Mouse (Mus musculus): ENCODE data around the gene Gsg1.

Gsg1 gene

GRCm38 (mm10) chr6:135260435-135260834 is 6.3 kb upstream of the Gsg1 start:
- DNase-seq: no peak

- peak; percentile 78 for DNase-seq
These were observed 1.4 kb downstream of the Gsg1 start for GRCm38 (mm10) chr6:135252728-135253077.

DNA sequence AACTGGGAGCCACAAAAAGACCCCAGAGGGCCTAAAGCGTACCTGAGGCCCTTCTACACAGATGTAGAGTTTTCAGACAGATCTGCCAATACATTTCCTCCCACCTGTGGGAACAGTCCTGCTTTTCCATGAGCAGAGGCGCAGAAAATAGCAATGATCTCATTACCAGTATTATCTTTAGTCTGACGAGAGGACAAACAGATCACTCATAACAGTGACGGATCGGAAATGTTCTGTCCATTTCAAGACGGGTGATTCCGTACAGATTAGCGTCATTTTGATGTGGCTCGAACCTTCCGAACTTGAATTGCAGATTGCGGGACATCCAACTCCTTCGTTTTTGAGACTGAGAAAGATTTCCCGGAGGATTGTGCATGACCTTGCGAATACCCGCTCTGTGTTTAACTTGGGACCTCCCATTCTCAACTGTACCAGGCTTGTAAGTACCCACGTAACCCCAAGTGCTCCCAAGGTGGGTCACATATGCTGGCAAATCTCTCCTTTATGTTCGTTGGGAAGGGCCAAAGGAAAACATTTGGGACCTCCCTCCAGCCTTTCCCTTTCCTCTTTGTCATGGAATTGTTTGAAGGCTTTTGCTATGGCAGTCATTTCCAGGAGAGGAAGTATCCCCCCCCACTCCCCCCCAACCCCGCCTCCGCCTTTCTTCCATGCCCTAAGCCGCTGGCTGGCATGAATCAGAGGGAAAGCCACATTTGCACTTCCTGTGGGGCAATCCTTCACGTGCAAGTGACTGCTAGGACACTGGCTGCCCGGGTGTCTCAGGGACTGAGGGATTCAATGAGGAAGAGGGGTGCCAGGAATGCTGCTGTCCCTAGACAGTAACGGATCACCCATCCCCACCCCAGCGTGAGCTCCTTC is 2.1 kb downstream of the Gsg1 start:
- DNase-seq: no peak

DNA sequence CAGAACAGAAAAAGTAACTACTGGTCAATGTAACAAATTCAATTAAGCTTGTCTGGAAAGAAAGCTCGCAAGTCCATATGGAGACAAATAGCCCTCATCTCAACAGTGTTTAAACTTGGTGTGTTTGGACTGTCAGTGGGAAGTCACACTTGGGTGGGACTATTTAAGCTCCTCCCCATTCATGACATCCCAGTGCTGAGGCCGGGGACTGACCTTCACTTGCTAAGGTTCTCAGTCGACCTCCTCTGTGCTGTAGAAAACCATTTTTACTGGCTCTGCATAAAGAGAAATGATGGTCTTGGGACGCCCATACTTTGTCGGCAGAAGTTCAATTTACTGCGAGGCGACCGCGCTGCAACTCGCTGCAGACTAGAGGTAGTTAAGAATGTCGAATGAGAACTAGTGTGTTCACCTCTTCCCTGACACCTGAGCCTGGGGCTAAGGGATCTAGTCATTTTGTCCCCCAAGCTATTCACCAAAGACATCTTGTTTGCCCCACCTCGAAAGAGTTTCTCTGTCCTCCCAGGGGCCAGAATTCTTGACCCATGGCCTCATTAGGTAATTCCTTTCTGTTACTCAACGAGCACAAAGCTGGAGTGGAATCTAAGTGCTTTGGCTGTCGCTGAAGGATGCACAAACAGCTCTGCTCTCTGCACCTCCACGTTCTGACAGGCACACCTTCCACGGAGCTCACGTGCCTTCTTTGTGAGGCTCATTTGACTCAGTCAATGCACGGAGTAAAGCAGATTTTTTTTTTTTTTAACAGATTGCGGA is 3.0 kb downstream of the Gsg1 start:
- no peak for DNase-seq

DNA sequence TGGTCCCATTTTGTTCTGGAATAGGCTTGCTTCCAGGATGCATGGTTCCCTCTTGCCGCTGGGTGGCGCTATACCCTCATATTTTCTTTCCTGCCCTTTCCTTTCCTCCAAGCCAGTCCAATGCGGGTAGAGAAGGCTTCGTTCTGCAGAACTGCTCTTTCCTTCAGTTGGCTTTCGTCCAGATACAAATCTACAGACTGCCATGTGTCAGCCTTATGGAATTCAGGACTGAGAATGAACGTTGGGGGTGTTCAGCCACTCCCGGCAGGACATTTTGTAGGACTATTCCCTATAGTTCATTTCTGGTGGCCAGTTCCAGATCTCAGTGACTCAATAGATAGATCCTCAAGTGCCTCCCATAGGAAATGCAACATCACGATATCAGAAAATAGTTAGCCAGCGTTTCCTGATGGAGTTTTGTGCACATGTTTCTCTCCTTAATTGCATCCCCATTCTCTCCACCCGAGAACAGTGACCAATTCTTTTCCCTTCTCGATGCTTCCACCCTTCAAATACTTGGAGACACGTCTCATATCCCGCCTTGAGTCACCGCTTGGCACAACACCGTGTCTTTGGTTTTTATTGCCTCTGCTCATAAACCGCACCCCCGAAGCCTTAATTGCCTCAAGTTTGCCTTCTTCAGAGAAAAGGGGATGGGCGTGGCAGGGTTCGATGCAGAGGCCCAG is 4.2 kb downstream of the Gsg1 start:
- peak; percentile 56 for DNase-seq

DNA sequence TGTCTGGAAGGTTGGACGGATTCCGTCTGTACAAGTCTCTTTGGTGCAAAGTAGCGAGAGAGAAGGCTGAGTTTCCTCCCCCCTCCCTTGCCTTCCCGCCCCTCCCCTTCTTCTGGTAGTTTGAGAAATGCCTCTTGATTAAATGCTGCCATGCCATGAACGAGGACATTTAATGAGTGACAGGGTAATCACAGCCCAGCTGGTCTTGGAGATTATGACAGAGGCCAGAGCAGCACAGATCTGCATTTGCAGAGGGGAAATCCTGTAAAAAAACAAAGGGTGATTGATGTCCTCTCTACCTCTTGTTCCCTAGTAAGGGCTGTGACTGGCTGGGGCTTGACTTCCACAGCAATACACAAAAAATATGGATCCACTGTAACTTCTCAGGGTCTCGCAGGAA is 6.3 kb downstream of the Gsg1 start:
- DNase-seq: no peak

DNA sequence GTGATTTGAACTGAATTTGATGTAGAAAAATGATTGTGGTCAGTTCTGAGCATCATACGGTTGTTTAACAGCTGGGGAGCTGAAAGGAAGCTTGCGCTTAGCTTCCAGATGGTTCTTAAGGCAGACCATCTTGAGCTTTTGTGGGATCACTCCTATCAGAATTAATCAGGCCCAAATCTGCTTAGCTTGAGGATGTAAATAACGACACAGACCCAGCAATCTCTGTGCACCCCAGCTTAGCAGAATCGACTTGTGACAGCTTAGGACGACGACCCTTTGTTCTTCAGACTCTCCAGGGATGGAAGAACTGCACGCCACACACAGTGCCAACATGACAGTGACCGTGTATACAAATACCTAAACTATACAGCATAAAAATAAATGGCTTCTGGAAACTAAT is 8.6 kb downstream of the Gsg1 start:
- no peak for DNase-seq

DNA sequence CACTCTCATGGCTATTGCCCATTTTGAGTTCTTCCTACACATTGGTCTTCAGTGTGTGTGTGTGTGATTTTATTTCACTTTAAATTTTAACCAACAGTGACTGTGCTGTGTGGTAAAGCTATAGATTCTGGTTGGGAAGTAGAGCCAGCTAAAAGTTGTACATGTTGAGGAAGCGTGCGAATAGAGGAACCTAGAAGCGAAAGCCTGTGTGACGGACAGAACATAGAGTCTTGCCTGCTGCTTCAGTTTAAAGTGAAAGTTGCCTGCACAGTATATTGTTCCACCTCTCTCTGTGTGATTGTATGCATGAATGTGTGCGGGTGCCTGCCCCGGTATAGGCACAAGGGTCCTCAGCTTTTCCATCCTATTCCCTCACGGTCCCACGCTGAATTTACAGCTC is 13.8 kb downstream of the Gsg1 start:
- no peak for DNase-seq

DNA sequence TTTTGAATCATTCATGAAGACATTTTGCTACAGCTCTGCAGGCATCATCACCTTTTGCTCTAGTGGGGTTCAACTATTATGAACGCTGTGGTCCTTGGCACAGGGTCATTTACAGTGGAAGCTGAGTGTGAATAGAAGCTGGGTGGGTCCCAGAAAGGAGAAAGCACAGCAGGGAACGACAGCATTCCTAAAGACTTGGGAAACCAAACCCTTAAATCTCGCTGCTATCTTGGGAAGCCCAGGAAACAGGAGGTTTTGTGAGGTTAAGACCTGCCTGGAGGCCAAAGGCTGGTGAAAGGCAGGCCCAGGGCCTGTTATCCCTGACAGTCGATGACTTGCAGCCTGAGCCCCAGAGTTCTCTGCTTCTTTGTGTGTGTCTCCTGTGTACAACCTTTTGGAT is 15.9 kb downstream of the Gsg1 start:
- DNase-seq: no peak

DNA sequence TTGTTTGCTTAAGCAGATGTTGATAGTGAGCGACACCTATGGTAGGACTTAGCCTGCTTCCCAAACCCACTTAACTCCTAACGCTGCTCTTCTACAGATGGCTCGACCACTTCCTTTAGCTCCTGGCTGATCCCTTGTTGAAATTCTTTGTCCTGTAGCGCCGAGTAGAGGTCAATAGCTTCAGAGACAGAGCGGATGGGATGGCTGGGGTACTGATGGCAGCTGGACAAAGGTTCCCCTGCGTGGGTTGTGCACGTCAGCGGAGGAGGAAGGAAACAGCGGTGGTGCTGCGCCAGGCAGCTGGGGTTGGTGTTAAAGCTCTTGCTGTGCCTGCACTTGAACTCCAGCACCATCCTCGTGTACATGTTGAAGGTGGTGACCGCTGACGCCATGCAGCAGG is 16.8 kb downstream of the Gsg1 start:
- DNase-seq: no peak

DNA sequence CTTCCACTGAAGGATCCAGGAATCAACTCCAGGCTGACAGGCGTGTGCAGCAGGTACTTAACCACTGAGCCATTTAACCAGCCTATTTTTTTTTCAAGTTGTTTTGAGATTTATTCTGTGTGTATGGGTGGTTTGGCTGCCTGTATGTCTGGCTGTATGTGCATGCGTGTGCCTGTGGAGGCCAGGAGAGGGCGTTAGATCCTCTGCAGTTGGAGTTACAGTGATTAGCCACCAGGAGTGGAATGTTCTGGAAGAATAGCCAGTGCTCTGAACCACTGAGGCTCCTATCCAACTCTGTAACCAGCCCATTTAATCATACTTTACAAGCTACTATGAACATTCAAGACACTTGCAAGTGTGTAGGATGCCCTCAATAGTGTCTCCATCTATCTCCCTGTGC is 17.6 kb downstream of the Gsg1 start:
- no peak for DNase-seq

DNA sequence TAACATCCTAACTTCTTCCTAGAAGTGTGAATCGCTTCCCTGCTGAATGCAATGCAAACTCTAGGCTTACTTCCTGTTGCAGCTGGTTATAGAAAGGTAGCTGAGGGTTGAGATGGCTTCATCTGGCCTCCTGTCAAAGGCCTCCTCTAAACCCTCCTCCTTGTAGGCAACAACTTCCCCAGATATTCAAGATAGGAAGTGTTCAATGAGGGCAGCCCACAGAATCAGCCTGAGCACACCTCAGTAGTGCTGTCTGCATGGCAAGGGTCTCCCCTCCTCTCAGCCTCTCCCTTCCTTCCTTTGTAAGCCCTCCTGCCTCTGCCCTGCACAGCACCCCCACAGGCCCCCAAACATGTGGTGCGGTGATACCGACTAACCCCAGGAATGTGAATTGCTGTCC is 18.4 kb downstream of the Gsg1 start:
- no peak for DNase-seq

DNA sequence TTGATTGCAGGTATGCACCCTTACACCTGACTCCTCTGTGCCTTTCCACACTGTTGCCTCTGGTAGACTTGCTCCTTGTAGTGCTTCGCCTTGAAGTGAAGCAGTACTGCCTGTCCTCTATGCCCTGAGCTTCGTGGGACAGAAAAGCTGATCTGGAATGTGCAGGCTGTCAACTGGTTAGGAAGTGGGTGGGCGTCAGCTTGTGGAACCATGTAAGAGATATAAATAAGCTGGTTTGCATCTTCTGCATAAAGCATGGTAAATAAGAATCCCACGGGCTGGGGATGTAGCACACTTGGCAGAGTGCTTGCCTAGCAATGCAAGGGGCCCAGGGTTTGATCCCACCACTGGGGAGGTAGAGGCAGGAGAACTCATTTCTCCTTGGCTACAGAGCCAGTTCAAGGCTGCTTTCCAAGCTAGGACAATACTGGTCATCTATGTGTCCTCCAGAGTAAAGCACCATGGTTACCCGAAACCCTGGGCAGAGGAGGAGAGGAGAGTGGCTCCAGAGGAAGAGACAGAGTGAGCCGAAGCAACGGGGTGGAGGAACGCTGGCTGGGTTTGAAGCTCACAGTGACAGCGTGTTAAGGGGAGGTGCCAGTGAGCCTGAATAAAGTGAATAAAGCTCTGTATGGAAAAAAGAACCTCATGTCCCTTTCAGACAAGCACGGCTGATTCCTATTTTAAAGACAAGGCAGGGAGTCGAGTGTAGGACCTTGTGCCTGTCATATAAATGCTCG is 21.5 kb downstream of the Gsg1 start:
- DNase-seq: peak; percentile 76

- DNase-seq: no peak
These were observed 23.6 kb downstream of the Gsg1 start for GRCm38 (mm10) chr6:135230586-135230985.

- DNase-seq: peak; percentile 60
These were observed 25.6 kb downstream of the Gsg1 start for GRCm38 (mm10) chr6:135228465-135228941.

DNA sequence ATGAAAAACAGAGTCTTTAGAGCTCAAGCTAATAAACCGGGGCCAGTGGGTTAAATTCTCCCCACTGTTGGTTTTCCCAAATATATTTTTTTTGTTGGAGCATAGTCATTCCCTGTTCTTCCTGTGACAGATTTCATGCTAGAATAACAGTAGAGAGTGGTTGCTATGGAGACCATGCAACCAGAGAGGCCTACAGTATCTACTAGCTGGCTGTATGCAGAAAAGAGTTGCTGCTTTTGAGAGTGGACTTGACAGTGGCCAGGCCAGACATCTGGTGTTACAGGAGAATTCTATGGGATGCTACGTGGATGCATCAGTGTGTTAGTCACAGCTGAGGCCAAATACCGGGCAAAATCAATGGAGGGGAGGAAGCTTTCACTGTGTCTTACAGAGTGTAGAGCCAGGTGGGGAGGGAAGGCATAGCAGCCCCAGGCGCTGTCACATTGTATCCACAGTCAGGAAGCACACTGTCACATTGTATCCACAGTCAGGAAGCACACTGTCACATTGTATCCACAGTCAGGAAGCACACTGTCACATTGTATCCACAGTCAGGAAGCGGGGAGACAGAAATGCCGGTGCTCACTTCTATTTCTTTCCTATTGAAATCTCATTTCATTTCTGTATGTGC is 30.2 kb downstream of the Gsg1 start:
- peak; percentile 61 for DNase-seq

GRCm38 (mm10) chr6:135219916-135220315 is 34.2 kb downstream of the Gsg1 start:
- DNase-seq: no peak

GRCm38 (mm10) chr6:135218330-135218729 is 35.8 kb downstream of the Gsg1 start:
- no peak for DNase-seq

- DNase-seq: no peak
These were observed 41.5 kb downstream of the Gsg1 start for GRCm38 (mm10) chr6:135212666-135213065.

DNA sequence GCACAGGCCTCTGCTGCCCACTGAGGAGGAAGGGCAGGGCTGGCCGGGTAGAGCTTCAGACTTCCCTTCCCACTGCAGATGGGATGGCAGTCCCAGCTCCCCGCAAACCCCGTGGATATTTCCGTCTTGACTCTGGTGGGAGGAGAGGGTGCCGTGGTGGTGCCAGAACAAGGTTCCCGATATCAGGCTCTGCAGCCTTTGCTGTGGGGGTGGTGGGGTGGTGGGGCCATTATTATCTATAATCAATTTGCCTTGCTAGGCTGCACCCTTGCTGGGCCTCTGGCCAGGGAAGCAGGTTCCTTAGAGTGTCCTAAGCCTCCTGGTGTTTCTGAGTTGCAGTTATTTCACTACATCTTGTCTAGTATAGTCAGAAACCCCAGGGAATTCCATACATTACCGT is 43.0 kb downstream of the Gsg1 start:
- no peak for DNase-seq

- no peak for DNase-seq
These were observed 47.2 kb downstream of the Gsg1 start for GRCm38 (mm10) chr6:135206909-135207308.

DNA sequence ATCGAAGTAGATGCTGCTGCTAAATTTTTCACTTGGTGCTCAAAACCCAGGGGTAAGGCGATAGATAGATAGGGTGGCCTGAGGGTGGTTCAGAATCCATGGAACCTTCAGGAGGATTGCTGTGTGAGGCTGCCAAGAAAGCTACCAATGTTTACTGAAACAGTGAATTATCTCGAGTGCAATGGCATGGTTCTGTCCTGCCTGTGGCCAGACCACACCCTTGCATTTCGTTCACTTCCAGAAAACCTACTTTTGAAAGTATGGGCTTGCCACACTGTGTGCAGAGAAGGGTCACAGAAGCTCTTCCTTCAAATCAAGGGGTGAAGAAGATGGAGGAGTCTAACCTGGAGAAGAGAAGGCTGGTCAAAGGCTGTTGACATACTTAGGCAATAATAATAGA is 48.3 kb downstream of the Gsg1 start:
- no peak for DNase-seq
